Mouse (Mus musculus): Measurements from ENCODE around the gene Fkbp10. TPM values are rescaled to one million over a fixed set of nuclear protein-coding genes. Genes with fewer than 3 reads are reported as not detected.
A peak's percentile ranks its signal among the peaks of the same experiment; 100 is the strongest.

The Fkbp10 gene
- polyA plus RNA-seq, 1 experiment from 2014 or later = 114 TPM

DNA sequence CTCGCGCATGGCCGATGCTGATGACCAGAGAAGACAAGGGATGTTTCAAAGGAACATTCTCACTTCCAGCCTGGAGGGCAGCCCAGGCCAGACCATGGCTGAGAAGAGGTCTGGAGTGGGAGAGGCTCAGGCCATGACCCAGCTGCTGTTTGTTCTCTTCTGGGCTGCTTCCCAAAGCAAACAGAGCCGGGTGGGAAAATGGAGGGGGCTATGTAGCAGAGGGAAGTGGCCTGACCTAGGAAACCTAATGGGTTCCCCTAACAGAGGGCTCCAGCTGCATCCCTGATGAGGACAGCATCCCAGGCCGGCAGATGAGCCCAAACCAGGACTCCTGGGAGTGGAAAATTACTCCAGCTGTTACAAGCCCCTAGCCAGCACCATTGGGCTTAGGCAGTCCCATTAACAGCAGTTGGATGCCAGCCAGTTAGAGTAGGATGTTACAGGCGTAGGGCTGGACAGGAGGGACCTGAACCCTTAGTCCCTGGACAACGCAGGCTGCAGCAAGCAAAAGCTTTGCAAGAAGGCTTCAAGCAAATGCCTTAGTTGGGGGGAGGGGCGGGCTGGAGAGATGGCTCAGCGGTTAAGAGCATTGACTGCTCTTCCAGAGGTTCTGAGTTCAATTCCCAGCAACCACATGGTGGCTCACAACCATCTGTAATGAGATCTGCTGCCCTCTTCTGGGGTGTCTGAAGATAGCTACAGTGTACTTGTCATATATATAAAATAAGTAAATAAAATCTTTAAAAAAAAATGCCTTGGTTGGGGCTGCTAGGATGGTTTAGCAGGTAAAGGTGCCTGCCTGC, 24.2 kb upstream of the Fkbp10 start:
- Histone ChIP-seq H3K9ac (ENCODE audit: low read length) (peak overlapping the region; percentile 51; the same call in 1 of the 2 replicates), H3K36me3 (ENCODE audit: control insufficient read depth, insufficient read depth, low read length) (0 out of 2 replicates have a peak, but pooled peaks cover 1% of the 10 kb centered on the region), H3K4me1 (ENCODE audit: control insufficient read depth, insufficient read depth, low read length) (peaks cover 92% of the 10 kb centered on the region), H3K4me2 (ENCODE audit: low read depth, low read length) (peak overlapping the region; percentile 35), H3K27me3 (ENCODE audit: control insufficient read depth, insufficient read depth, low read length) (no peaks in the 10 kb centered on the region), H3K27ac (ENCODE audit: low read length) (peak overlapping the region; percentile 82), H3K9me3 (replicated peaks; ENCODE audit: control insufficient read depth, low read length) (no peaks in the 10 kb centered on the region), H3K4me3 (replicated peaks; ENCODE audit: low read length) (0 out of 2 replicates have a peak overlapping the region, but pooled peaks have one; percentile 9)
- 29% methylated on average over 9 of the region's 9 CpGs for WGBS
- ATAC-seq (ENCODE audit: insufficient read depth, low FRiP score) = peak; percentile 63

DNA sequence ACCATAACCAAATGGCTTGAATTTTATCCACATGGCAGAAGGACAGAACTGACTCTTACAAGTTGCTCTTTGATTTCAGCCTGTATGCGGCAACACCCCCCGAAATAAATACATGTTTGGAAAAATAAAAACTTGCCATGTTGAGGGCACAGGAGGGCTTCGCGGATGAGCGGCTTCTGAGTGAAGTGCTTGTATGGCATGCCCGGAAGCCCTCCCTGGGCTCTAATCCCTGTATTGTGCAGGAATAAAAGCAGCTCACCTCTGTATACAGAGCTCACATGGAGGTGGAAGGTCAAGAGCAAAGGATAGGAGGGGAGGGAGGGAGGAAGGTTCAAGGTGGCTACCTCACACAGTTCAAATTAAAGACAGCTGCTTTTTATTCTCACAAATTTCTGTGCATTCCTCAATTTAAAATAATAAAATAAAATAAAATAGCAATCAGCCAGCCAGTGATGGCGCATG, 23.6 kb upstream of the Fkbp10 start:
- Histone ChIP-seq H3K4me3 (replicated peaks; ENCODE audit: low read length) (no peak overlapping the region), H3K27ac (ENCODE audit: low read length) (peak overlapping the region; percentile 82), H3K4me2 (ENCODE audit: low read depth, low read length) (peak overlapping the region; percentile 16; the same call in 1 of the 2 replicates), H3K9me3 (replicated peaks; ENCODE audit: control insufficient read depth, low read length) (no peaks in the 10 kb centered on the region), H3K9ac (ENCODE audit: low read length) (no peak overlapping the region), H3K36me3 (ENCODE audit: control insufficient read depth, insufficient read depth, low read length) (no peaks in the 10 kb centered on the region), H3K4me1 (ENCODE audit: control insufficient read depth, insufficient read depth, low read length) (peaks cover 89% of the 10 kb centered on the region), H3K27me3 (ENCODE audit: control insufficient read depth, insufficient read depth, low read length) (no peaks in the 10 kb centered on the region)
- no peak for ATAC-seq (ENCODE audit: insufficient read depth, low FRiP score)
- 86% methylated on average over 7 of the region's 7 CpGs for WGBS

DNA sequence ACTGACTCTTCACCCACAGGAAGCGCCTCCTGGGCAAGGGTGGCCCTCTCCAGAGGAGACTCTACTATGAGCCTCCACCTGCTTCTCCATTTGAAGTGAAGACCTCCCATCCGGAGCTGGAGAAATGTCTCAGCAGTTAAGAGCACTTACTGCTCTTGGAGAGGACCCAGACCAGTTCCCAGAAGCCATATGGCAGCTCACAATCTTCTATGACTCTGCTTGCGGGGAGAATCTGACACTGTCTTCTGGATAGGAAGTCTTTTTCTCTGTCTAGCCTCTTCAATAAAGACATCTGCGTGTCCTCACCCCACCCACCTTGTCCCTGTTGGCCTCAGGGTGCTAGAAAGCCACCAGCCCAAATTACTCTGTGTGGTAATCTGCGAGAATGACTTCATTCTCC, 22.5 kb upstream of the Fkbp10 start:
- WGBS = 70% methylated on average over 5 of the region's 5 CpGs
- peaks cover 79% of the 10 kb centered on the region for H3K4me1 ChIP-seq (ENCODE audit: control insufficient read depth, insufficient read depth, low read length)
- ATAC-seq (ENCODE audit: insufficient read depth, low FRiP score) = no peak

DNA sequence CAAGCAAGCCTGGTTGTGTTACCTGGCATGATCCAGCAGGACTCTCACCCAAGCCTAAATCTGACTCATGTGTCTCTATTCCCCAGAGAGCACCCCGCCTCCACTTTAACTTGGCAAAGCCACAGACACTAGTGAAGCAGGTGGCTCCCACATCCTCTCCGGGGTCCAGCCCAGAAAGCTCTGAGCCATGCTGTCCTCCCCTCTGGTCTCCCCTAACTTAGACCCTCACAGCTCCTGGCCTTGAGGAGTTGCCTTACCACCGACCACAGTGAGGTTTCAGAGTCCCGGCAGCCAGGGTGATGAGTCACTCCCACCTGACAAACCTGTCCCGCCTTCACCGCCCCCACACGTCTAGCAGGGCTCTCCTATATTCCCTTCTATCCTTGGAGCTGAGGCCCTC, 21.8 kb upstream of the Fkbp10 start:
- Histone ChIP-seq H3K27me3 (ENCODE audit: control insufficient read depth, insufficient read depth, low read length) (no peaks in the 10 kb centered on the region), H3K4me2 (ENCODE audit: low read depth, low read length) (peak overlapping the region; percentile 73), H3K36me3 (ENCODE audit: control insufficient read depth, insufficient read depth, low read length) (no peaks in the 10 kb centered on the region), H3K4me3 (replicated peaks; ENCODE audit: low read length) (peak overlapping the region; percentile 84), H3K9ac (ENCODE audit: low read length) (peak overlapping the region; percentile 40; the same call in 1 of the 2 replicates), H3K9me3 (replicated peaks; ENCODE audit: control insufficient read depth, low read length) (no peaks in the 10 kb centered on the region), H3K27ac (ENCODE audit: low read length) (peak overlapping the region; percentile 97), H3K4me1 (ENCODE audit: control insufficient read depth, insufficient read depth, low read length) (peaks cover 71% of the 10 kb centered on the region)
- 53% methylated on average over 7 of the region's 7 CpGs for WGBS
- no peak for ATAC-seq (ENCODE audit: insufficient read depth, low FRiP score)

More for the DNA sequence above, 22.5 kb upstream of the Fkbp10 start:
- Histone ChIP-seq H3K4me2 (ENCODE audit: low read depth, low read length) (peak overlapping the region; percentile 73; the same call in 1 of the 2 replicates), H3K36me3 (ENCODE audit: control insufficient read depth, insufficient read depth, low read length) (no peaks in the 10 kb centered on the region), H3K9ac (ENCODE audit: low read length) (0 out of 2 replicates have a peak overlapping the region, but pooled peaks have one; percentile 40), H3K27ac (ENCODE audit: low read length) (peak overlapping the region; percentile 66), H3K27me3 (ENCODE audit: control insufficient read depth, insufficient read depth, low read length) (no peaks in the 10 kb centered on the region), H3K4me3 (replicated peaks; ENCODE audit: low read length) (peak overlapping the region; percentile 84; the same call in 1 of the 2 replicates), H3K9me3 (replicated peaks; ENCODE audit: control insufficient read depth, low read length) (no peaks in the 10 kb centered on the region)

DNA sequence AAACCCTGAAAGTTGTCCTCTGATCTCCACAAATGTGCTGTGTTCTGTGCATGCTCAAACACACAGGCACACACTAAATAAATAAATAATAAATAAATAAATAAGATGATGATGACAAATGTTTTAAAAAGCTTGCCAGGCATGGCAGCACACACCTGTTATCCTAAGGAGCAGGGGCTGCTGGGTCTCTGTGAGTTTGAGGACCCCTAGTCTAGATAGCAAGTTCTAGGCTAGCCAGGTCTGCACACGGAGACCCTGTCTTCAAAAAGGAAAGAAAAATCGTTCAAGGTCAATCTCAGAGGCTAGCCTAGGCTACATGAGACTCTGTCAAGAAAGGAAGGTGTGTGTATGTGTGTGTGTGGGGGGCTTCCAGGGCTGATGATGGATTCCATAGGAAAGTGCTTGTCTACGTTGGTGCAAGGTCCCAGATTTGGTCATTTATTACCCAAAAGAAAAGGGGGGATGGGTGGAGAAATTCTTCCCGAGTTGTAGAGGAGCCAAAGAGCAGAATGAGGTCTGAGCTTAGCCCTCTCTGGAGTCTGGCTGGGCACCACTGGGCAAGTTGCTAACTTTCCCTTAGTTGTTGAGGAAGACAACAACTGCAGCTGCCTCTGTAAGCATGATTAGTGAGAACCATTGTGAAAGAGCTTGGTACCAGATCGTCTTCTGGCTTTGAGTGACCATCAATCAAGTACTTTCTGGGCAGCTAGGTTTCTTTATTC, 21.0 kb upstream of the Fkbp10 start:
- ATAC-seq (ENCODE audit: insufficient read depth, low FRiP score) = no peak
- Histone ChIP-seq H3K4me3 (replicated peaks; ENCODE audit: low read length) (peak overlapping the region; percentile 84), H3K4me1 (ENCODE audit: control insufficient read depth, insufficient read depth, low read length) (peaks cover 67% of the 10 kb centered on the region), H3K9me3 (replicated peaks; ENCODE audit: control insufficient read depth, low read length) (no peaks in the 10 kb centered on the region), H3K9ac (ENCODE audit: low read length) (peak overlapping the region; percentile 90), H3K36me3 (ENCODE audit: control insufficient read depth, insufficient read depth, low read length) (no peaks in the 10 kb centered on the region), H3K27ac (ENCODE audit: low read length) (peak overlapping the region; percentile 97), H3K4me2 (ENCODE audit: low read depth, low read length) (peak overlapping the region; percentile 73), H3K27me3 (ENCODE audit: control insufficient read depth, insufficient read depth, low read length) (no peaks in the 10 kb centered on the region)
- WGBS = 51% methylated on average over 5 of the region's 5 CpGs

DNA sequence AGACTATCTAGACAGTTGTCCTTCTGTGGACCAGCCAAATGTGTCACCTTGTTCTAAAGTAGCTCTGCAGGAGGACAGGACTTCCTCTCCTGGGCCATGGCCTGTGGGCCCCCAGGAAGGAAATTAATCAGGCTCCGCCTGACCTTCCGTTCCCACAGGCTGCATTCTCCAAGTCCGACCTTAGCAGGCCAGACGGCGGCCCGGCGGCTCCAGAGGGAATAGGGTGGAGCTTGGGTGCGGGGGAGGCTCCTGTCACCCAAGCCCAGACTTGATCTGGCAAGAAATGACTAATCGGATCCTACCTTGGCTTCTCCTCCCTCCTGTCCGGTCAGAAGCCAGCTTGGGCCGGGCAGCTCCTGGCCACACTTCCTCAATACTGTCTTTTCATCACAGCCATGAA, 20.3 kb upstream of the Fkbp10 start:
- H3K27ac ChIP-seq (ENCODE audit: low read length) = peak overlapping the region; percentile 97
- H3K36me3 ChIP-seq (ENCODE audit: control insufficient read depth, insufficient read depth, low read length) = no peaks in the 10 kb centered on the region
- H3K4me1 ChIP-seq (ENCODE audit: control insufficient read depth, insufficient read depth, low read length) = peaks cover 60% of the 10 kb centered on the region
- H3K9ac ChIP-seq (ENCODE audit: low read length) = peak overlapping the region; percentile 90
- WGBS = 26% methylated on average over 11 of the region's 11 CpGs
- H3K27me3 ChIP-seq (ENCODE audit: control insufficient read depth, insufficient read depth, low read length) = no peaks in the 10 kb centered on the region
- H3K9me3 ChIP-seq (replicated peaks; ENCODE audit: control insufficient read depth, low read length) = no peaks in the 10 kb centered on the region
- peak overlapping the region; percentile 73 for H3K4me2 ChIP-seq (ENCODE audit: low read depth, low read length)
- no peak for ATAC-seq (ENCODE audit: insufficient read depth, low FRiP score)
- H3K4me3 ChIP-seq (replicated peaks; ENCODE audit: low read length) = peak overlapping the region; percentile 84

DNA sequence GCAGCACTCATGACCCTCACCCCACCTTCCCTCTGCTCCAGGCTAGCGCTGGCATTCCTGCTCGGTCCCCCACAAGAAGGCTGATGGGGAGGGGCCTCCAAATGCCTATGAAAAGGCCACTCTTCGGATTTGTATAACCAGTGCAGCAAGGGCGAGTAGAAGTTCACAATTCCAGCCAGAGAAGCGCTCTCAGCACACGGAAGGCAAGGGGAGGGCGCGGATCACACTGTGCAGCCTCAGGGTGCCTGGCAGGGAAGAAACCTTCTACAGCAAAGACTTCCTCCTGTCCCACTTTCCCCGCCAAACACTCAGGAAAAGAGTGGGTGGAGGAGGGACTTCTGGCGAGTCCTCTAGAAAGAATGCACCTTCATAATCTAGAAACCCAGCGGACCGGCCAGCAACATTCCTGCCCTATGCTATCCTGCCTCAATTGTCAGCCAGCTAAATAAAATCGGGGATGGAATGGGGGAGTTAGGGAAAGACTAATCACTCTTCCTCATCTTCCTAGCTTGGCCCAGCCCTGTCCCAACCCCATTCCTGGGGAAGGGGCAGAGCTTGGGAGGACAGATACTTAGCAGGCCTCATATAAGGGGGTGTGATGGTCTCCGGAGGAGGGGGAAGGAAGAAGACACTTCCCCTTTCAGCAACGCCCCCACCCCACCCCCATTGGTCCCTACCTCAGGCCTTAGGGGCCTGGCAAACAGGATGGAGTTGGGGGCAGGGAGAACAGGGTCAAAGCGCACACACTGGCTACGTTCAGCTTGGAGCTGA, 19.5 kb upstream of the Fkbp10 start:
- peak overlapping the region; percentile 90 for H3K9ac ChIP-seq (ENCODE audit: low read length)
- peaks cover 51% of the 10 kb centered on the region for H3K4me1 ChIP-seq (ENCODE audit: control insufficient read depth, insufficient read depth, low read length)
- H3K27ac ChIP-seq (ENCODE audit: low read length) = peak overlapping the region; percentile 97
- peak overlapping the region; percentile 73 for H3K4me2 ChIP-seq (ENCODE audit: low read depth, low read length)
- H3K36me3 ChIP-seq (ENCODE audit: control insufficient read depth, insufficient read depth, low read length) = no peaks in the 10 kb centered on the region
- no peak for ATAC-seq (ENCODE audit: insufficient read depth, low FRiP score)
- no peaks in the 10 kb centered on the region for H3K9me3 ChIP-seq (replicated peaks; ENCODE audit: control insufficient read depth, low read length)
- H3K27me3 ChIP-seq (ENCODE audit: control insufficient read depth, insufficient read depth, low read length) = no peaks in the 10 kb centered on the region
- peak overlapping the region; percentile 84 for H3K4me3 ChIP-seq (replicated peaks; ENCODE audit: low read length)
- WGBS = 25% methylated on average over 17 of the region's 17 CpGs

DNA sequence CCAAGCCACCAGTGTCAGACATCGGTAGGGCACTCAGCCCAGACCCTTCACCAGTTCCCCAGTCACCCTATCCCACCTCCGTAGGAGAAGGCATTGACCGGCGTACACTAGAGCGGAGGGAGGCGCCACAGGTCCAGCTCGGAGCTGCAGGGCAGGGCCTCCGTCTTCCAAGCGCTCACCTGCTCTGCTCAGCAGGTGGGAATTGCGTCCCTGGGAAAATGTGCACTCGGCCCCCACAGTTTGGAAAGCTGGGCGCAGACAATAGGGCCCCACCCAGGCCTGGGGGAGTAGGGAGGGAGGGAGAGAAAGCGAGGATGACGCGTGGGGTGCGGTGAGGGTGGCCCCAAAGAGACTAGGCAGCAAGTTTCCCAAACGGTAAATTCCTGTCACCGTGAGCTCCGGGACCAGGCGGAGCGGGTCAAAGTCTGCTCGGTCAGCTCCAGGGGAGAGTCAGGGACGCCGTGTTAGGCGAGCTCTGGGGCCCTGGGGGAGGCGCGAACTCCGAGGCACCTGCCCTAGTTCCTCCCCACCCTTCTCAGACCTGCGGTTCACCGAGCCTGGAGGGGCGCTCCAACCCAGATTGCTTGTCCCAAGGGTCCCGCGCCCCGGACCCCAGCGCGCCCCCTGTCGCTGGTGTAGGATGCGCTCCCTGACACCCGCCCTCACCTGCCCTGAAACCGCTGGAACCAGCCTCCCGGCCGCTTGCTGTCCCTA, 18.5 kb upstream of the Fkbp10 start:
- ATAC-seq (ENCODE audit: insufficient read depth, low FRiP score) = peak; percentile 21
- no peaks in the 10 kb centered on the region for H3K9me3 ChIP-seq (replicated peaks; ENCODE audit: control insufficient read depth, low read length)
- H3K27ac ChIP-seq (ENCODE audit: low read length) = peak overlapping the region; percentile 97
- 1% methylated on average over 42 of the region's 42 CpGs for WGBS
- no peaks in the 10 kb centered on the region for H3K27me3 ChIP-seq (ENCODE audit: control insufficient read depth, insufficient read depth, low read length)
- no peaks in the 10 kb centered on the region for H3K36me3 ChIP-seq (ENCODE audit: control insufficient read depth, insufficient read depth, low read length)
- peaks cover 43% of the 10 kb centered on the region for H3K4me1 ChIP-seq (ENCODE audit: control insufficient read depth, insufficient read depth, low read length)
- H3K9ac ChIP-seq (ENCODE audit: low read length) = peak overlapping the region; percentile 90
- H3K4me3 ChIP-seq (replicated peaks; ENCODE audit: low read length) = peak overlapping the region; percentile 84
- H3K4me2 ChIP-seq (ENCODE audit: low read depth, low read length) = peak overlapping the region; percentile 73
